Mouse (Mus musculus) lung, postnatal 10 days (tissue): Measurements from ENCODE around the gene Cpne5.
"Not testable (repeated sequence)": the region's sequence is repeated elsewhere in the genome, so short reads cannot be mapped to it uniquely, and the experiment has no call there.

Source experiments
- DNase-seq: peaks from one replicate; pipeline ENCODE4 v3.0.0; 2021

The Cpne5 gene

DNA sequence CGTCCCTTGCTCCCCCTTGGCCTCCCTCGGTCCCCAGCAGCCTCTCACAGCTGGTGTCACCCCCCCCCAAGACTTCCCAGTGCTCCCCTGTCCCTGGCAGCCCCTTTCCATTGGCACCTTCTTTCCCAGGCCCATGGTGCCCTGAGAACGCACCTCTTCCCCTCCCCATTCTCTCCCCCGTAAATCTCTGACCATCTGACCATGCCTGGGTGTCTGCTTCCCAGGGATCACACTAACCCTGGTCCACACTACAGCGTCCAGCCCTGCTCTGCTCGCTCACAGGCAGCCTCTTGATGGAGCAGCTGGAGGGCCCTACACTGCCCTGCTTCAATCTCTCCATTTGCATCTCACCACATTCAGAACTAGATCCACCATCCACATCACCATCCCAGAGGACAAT is 18.5 kb upstream of the Cpne5 start:
- no peak for DNase-seq

DNA sequence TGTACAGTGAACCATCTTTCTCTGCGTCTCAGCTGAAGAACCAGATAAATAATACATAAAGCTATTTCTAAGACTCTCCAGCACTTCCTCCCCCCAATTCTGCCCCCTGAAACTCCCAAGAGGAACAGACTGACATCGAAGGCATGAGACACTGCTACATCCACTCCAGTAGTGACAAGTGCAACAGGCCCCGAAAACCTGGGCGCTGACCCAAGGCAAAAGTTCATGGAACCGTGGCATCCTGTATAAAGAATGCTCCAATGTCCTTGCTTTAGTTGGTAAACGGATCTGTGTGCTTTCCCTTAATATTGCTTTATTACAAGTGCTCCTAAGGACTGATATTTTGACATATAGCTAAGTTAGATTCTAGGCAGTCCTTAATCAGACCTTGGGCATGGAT is 16.8 kb upstream of the Cpne5 start:
- not testable (repeated sequence) for DNase-seq

DNA sequence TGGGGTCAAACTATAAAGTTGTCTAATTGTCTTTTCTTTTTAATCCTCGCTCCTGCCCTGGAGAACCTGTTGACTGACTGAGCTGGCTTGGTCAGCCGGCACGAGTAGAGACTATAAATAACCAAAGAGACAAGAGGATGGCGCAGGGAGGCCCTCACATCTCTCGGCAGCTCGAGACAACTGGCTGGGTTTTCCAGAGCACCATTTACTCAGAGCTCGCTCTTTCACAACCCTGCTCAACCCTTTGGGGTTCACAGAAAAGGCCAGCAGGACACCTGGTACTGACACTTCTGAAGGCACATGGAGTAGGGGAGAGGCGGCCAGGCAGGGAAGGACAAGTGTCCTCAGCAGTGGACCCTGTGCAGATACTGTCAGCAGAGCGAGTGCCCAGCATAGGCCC is 15.7 kb upstream of the Cpne5 start:
- no peak for DNase-seq

GRCm38 (mm10) chr17:29253236-29253635 is 15.3 kb upstream of the Cpne5 start:
- no peak for DNase-seq

DNA sequence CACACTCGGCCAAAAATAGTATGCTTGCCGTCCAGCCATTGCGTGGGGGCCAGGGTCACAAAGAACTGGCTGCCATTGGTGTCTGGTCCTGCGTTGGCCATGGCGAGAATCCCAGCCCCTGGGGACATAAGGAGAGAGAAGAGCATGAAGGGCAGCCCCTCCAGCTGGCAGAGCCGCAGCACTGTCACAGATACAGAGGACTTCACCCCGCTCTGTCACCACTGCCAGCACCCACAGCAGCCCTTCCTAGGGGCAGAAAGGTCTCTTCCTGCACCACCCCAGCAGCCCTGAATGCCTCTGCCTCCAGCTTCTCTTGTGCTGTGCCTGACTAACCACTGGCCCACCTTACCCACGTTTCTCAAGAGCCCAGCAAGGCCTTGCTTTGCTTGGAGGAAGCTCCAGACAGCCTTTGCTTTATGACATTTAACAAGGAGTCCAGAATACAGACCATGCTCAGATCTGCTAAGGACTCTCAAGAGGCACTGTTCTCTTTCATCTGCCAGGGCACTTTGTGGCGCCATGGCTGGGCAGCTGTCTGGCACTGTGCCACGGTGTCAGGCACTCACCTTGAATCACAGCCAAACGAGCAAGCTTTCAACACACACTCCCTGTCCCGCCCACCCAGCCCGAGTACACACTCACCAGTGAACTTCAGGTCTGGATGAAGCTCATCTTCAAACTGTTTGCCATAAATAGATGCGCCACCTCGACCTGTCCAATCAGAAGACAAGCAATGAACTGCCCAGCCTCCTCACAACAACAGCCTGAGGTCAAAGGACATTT is 13.8 kb upstream of the Cpne5 start:
- peak; percentile 85 for DNase-seq

- DNase-seq = not testable (repeated sequence)
These were observed 13.0 kb upstream of the Cpne5 start for GRCm38 (mm10) chr17:29251006-29251405.

GRCm38 (mm10) chr17:29249512-29249911 is 11.5 kb upstream of the Cpne5 start:
- peak; percentile 88 for DNase-seq

DNA sequence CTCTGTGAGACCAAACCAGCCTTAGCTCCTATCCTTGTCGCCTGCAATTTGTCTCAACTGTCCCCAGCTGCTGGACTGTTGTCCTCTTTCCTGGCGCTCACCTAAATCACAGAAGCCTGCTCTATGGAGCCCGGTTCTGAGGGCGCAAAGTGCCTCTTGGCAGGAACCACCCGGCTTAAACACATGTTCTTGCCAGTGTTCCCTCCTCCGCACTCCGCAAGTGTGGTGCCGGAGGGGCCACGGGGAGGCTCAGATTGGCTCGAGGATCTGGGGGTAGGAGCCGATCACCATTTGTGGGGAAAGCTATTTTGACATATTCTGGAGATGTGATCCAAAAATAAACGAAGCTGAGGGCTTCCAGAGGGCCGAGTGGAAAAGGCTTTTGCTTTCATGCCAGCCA is 9.9 kb upstream of the Cpne5 start:
- DNase-seq = peak; percentile 48

DNA sequence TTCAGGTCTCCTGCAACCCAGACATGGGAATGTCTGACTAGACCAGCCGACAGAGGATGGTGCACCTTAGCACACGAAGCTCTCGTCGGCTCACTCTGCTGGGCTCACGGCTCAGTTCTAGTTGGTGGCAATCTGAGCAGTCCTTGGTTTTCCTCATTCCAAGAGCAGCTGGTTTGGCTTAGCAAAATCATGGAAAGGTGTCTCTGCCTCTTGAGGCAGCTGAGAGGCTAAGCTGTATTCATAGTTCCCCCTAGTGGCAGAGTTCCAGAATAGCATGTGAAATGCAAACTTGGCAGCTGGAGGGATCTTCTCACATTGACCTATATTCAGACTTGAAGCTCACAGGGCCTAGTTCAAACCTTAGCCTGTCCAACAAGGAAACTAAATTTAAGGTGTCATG is 8.6 kb upstream of the Cpne5 start:
- peak; percentile 77 for DNase-seq

DNA sequence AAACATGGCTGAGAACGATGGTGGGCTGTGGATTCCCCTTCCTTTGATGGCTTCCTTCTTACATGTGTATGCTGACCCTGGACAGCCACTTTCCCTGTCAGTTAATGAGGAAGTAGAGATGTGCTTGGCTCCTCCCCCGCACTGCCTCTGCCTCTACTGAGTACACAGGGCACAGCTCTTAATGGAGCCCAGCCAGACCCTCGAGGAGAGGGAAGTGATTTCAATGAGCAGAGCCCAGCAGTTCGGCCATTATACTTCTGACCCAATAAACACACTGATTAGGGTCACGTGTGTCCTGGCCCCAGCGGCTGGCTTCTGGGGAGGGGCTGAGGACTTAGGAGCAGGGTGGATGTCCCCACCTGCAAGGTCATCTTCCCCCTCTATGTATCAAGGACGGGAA is 7.8 kb upstream of the Cpne5 start:
- DNase-seq = peak; percentile 52

- DNase-seq = no peak
These were observed 6.9 kb upstream of the Cpne5 start for GRCm38 (mm10) chr17:29244912-29245311.

DNA sequence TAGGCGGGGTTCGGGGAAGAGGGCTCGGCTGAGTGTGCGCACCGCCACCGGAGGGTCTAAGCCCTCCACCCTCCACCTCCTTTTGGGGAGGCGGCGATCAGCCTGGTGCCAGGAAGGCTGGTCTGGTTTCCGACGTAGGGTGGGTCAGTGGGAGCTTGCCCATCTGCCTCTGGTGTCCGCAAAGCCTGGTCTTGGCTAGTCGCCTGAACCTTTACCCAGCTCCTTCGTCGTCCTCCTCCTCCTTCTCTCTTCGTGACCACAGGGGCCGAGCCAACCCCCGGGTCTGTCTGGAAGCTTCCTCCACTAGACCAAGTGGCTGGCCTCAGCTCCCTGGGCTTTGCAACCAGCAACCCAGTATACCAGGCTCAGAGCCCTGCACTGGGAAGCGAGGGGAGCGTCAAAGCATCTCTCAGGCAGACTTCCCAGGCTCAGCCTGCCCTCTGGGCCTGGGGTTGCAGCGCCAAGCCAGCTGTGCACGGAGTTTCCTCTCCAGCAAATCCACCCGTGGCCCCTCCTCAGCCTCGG is 516 bp upstream of the Cpne5 start:
- DNase-seq = no peak

DNA sequence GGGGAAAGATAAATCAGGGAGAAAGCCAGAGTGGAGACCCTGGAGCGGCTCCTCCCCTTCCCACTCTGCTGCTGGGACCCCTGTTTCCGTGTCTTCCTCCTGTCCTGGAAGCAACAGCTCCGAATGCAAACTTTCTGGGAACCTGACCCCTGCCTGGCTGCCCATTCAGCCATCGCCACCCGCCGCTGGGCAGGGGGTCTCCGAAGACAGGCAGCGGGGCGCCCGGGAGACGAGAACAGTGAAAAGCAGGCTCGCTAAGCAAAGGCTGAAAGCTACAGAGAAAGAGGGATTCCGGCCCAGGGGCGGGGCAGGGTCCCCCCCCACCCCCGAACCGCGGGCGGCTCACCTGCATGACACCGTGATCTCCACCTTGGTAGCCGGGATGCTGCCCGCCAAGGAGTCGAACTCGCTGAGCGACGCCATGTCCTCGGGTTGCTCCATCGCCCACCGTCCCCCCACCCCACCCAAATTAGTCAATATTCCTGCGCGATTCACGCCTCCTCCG is 648 bp downstream of the Cpne5 start:
- DNase-seq = no peak

DNA sequence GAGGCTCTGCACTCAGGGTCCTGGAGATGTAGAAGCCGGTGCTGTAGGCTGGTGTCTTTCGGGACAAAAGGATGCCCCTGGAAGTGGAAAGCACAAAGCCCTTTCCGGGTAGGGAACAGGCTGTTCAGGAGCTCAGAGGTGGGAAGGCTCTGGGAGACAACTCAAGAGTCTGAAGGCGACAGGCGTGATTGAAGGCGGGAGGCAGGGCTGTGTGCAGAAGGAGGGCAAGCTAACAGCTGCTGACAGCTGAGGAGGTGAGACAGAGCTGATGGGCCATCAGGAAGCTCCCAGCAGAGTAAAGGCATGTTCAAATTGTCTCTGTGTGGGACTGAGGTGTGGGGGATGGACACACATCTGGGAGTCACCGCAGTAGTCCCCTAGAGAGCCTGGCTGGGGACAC is 1.9 kb downstream of the Cpne5 start:
- DNase-seq = no peak

DNA sequence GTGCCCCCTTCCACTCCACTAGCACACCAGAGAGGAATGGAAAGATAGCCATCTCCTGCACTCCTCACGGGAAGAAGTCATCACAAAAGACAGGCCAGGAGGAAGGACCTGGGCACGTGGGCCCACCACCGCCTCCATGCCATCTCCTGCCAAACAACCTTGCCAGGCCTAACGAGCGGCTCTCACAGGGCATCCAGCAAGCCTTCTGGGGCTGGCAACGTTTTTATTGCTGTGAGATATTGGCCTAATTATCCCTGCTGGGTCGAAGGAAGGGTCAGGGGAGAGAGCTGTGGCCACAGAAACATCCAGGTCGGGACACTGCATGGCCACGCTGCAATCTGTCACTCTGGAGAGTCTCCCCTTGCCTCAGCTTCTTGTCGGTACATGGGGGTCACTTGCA is 6.9 kb downstream of the Cpne5 start:
- no peak for DNase-seq

DNA sequence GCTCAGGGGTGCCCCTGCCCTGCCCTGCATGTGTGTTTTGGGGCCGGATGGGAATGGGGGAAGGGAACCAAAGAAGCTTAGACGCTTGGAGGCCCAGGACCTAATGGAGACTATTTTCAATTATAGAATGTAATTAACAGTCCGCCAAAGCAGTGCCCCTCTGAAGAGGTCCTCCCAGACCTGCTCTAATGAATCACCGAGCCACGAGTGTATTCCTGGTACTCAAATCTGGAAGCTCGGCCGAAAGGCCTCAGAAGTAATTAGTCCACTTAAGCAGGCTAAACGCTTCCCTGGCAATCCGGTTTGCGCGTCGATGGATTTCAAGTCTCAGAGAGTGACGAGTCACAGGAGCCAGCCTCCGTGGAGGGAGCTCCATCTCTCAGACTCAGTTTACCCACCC is 17.3 kb downstream of the Cpne5 start:
- no peak for DNase-seq

GRCm38 (mm10) chr17:29218017-29218416 is 19.9 kb downstream of the Cpne5 start:
- no peak for DNase-seq

GRCm38 (mm10) chr17:29216078-29216477 is 21.9 kb downstream of the Cpne5 start:
- DNase-seq = no peak

- DNase-seq = no peak
These were observed 23.3 kb downstream of the Cpne5 start for GRCm38 (mm10) chr17:29214655-29215054.

- DNase-seq = no peak
These were observed 23.8 kb downstream of the Cpne5 start for GRCm38 (mm10) chr17:29214193-29214456.

- no peak for DNase-seq
These were observed 24.4 kb downstream of the Cpne5 start for GRCm38 (mm10) chr17:29213381-29214192.

GRCm38 (mm10) chr17:29211836-29212235 is 26.1 kb downstream of the Cpne5 start:
- DNase-seq = no peak

GRCm38 (mm10) chr17:29210037-29210436 is 27.9 kb downstream of the Cpne5 start:
- DNase-seq = no peak

DNA sequence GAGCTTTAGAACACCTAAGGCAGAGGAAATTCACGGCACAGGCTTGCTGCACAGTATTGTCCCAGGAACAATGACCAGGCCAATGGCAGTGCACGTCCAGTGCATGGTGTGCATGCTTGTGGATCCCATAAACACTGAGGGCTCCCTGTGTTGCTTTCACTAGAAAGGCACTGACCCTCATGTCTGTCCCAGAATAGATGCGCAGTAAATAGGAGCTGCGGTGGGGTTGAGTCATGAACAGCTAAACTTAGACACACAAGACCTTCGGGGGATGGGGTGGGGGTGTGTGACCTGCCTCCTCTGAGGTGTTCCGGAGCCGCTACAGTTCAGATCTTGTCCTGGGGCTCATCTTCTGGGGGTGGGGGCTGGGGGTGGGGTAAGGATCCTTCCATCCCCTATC is 31.9 kb downstream of the Cpne5 start:
- DNase-seq = no peak
